Mouse (Mus musculus) kidney, adult 2 months (tissue): ENCODE measurements around the gene Gm20696.

Experiments
- CTCF ChIP-seq: fragments of 200-500 bp; conservative IDR thresholded peaks from 2 replicates; pipeline ENCODE4 v1.5.1; 2011; ENCODE audit warnings: low read depth, mild to moderate bottlenecking, control low read depth, low read length, moderate library complexity, mixed read lengths; ENCODE audit not compliant: insufficient read depth, insufficient read length
- POLR2A ChIP-seq: fragments of 200-500 bp; IDR thresholded peaks from one replicate; pipeline ENCODE4 v1.6.1; 2011; ENCODE audit warnings: low read depth, low read length, control low read depth

DNA sequence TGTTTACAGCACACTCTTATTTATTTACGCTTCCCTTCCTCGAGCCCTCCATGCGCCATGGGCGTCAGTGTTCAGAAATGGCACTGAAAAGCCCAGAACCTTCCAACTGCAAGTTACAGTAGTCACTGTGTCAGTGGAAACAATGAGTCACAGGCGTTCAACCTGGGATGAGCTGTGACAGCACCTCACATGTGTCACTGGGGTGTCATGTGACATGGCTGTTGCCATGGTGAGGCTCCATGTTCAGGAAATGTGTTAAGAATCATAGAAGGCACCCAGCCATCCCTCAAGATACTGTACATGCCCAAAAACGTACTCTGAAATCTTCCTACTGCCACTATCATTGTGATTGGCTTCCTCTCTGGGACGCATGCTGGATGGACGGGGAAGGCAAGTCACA lies 245.9 kb downstream of the Gm20696 start:
- no peak for TF ChIP-seq CTCF
- TF ChIP-seq POLR2A: no peak
